Mouse (Mus musculus) liver, postnatal 0 days (tissue): ENCODE results near the gene Lipc. TPM values are rescaled to one million over a fixed set of nuclear protein-coding genes. Genes with fewer than 3 reads are reported as not detected.

ENCODE experiments used
- ATAC-seq: fragments of 200-750 bp; cut with Nextera tagmentation; 2 replicates; pipeline ENCODE4 v1.8.0; 2017; ENCODE audit warnings: mild to moderate bottlenecking, moderate library complexity
- DNase-seq: peaks from one replicate; pipeline ENCODE4 v3.0.0-alpha.2; 2016
- H3K27ac ChIP-seq: fragments of 300-500 bp; sonication (generic); 2 replicates; pipeline ENCODE4 v1.5.1; 2014; ENCODE audit warnings: antibody characterized with exemption, moderate library complexity, mild to moderate bottlenecking, low read depth
- H3K27me3 ChIP-seq: fragments of 300-500 bp; sonication (generic); 2 replicates; pipeline ENCODE4 v1.6.1; 2014; ENCODE audit warnings: low read length, control low read depth, mixed read lengths; ENCODE audit not compliant: insufficient read depth
- H3K36me3 ChIP-seq: fragments of 300-500 bp; sonication (generic); replicated peaks from 2 replicates; pipeline ENCODE4 v1.6.1; 2014; ENCODE audit warnings: mild to moderate bottlenecking, control low read depth, low read length, moderate library complexity, mixed read lengths; ENCODE audit not compliant: insufficient read depth
- H3K4me1 ChIP-seq: fragments of 300-500 bp; sonication (generic); 2 replicates; pipeline ENCODE4 v1.6.1; 2014; ENCODE audit warnings: antibody characterized with exemption, mild to moderate bottlenecking, control low read depth; ENCODE audit not compliant: insufficient read depth
- H3K4me2 ChIP-seq: fragments of 300-500 bp; sonication (generic); 2 replicates; pipeline ENCODE4 v1.6.1; 2014; ENCODE audit warnings: low read depth, mild to moderate bottlenecking, low read length, moderate library complexity, mixed read lengths
- H3K4me3 ChIP-seq: fragments of 300-500 bp; sonication (generic); 2 replicates; pipeline ENCODE4 v1.5.1; 2014; ENCODE audit warnings: low read depth, low read length
- H3K9ac ChIP-seq: fragments of 300-500 bp; sonication (generic); replicated peaks from 2 replicates; pipeline ENCODE4 v1.6.1; 2014; ENCODE audit warnings: mild to moderate bottlenecking, moderate library complexity
- H3K9me3 ChIP-seq: fragments of 300-500 bp; sonication (generic); 2 replicates; pipeline ENCODE4 v1.6.1; 2016; ENCODE audit warnings: mild to moderate bottlenecking, control low read depth, low read length, mixed read lengths
- CTCF ChIP-seq: sonication (generic); IDR thresholded peaks from 2 replicates; pipeline ENCODE4 v1.5.1; 2016; ENCODE audit warnings: antibody characterized with exemption, low read depth
- EP300 ChIP-seq: IDR thresholded peaks from 2 replicates; pipeline ENCODE4 v1.6.1; 2016; ENCODE audit warnings: antibody characterized with exemption, low read depth, mild to moderate bottlenecking
- WGBS: fragments of 180-500 bp; shearing (Covaris S2); extraction: QIAGEN DNeasy Blood & Tissue Kit; methylation state at CpG from one replicate; pipeline ENCODE4 v1.1.7; 2014; ENCODE audit not compliant: insufficient replicate concordance; 5-methylcytosine and 5-hydroxymethylcytosine counted together
- polyA plus RNA-seq: library from polyadenylated mRNA; unstranded; fragments of >200 nt; fragmentation: Nextera tagmentation; extraction: Ambion mirVana; gene quantifications from 2 replicates; pipeline ENCODE4 v1.2.1, GENCODE M21; 2015

The Lipc gene
- polyA plus RNA-seq, 1 experiment from 2014 or later = 108 TPM

DNA sequence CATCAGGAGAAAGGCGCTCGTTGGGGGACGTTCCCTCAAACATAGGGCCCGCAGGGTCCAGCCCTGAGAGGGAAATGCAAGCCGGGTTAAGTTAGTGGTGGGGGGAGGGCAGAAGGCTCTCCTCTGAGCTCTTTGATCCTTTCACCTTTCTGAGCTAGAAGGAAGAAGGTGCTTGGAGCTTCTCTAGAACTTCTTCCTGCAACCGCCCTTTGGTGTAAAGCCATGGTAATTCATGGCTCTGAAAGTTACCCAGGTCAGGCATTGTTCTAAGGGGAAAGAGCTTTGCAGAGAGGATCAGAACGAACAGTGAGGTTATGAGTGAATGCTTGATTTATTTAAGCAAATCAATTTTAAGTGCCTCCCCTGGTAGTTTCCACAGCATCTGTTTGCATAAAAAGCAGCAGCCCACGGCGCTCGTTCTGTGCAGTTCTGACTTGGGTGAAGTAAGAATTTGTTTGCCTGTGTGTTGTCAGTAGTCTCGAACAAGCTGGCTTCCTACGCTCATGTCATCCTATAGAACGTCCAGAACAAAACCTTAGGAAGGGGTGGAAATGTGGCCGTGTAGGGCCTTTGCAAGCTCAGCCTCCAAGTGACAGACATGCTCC is 135.2 kb downstream of the Lipc start:
- Histone ChIP-seq H3K4me3 (no peak overlapping the region), H3K9ac (no peak overlapping the region), H3K36me3 (0 out of 2 replicates have a peak, but pooled peaks cover 3% of the 10 kb centered on the region), H3K4me1 (0 out of 2 replicates have a peak, but pooled peaks cover 5% of the 10 kb centered on the region), H3K27me3 (no peaks in the 10 kb centered on the region), H3K27ac (no peak overlapping the region), H3K9me3 (no peaks in the 10 kb centered on the region), H3K4me2 (no peak overlapping the region)
- ATAC-seq (no peak), DNase-seq (no peak)
- WGBS = 76% methylated on average over 14 of the region's 14 CpGs
- TF ChIP-seq EP300 (no peak), CTCF (no peak)

DNA sequence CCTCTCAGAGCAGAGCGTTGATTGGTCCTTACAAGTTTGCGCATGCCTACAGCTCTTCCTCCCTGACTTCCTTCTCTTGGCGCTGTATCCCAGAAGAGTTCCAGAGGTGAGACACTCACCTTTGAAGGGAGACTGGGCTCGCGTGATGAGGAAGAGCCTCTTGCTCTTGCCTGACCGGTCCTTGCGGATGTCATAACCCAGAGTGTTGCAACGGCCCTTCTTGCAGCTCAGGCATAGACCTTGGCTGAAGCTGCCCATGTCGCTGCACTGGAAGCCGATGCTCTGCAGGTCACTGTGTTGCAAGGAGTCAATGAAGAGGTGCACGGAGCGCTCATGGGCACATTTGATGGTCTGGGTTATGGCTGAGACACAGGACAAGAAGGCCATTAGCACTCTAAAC is 139.5 kb downstream of the Lipc start:
- peak; percentile 36 for ATAC-seq
- no peak overlapping the region for H3K4me2 ChIP-seq
- no peaks in the 10 kb centered on the region for H3K27me3 ChIP-seq
- H3K27ac ChIP-seq = no peak overlapping the region
- 81% methylated on average over 12 of the region's 12 CpGs for WGBS
- no peak overlapping the region for H3K4me3 ChIP-seq
- H3K4me1 ChIP-seq = 0 out of 2 replicates have a peak, but pooled peaks cover 5% of the 10 kb centered on the region
- peak; percentile 60 for DNase-seq
- TF ChIP-seq CTCF (no peak), EP300 (no peak)
- H3K9me3 ChIP-seq = no peaks in the 10 kb centered on the region
- H3K36me3 ChIP-seq = 0 out of 2 replicates have a peak, but pooled peaks cover 8% of the 10 kb centered on the region
- no peak overlapping the region for H3K9ac ChIP-seq

DNA sequence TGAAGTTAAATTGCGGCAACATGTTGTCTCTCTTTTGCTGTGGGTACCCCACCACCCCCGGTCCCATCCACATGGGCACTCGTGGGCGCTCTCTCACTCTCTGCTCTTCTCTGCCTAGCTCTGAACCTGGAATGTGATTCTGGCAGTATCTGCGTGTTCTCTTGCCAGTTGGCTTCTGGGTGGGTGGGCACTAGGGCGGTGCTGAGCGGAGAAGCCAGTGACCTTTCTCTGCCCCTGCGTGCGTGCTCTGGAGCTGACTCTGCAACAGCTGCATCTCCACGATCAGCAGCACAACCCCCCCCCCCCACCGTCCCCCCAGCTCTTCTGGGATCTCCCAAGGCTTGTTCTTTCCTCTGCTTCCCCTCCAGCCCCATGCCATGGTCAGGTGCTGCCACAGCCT is 144.3 kb downstream of the Lipc start:
- TF ChIP-seq EP300 = no peak
- no peak for TF ChIP-seq CTCF
- Histone ChIP-seq H3K9me3 (no peaks in the 10 kb centered on the region), H3K27me3 (no peaks in the 10 kb centered on the region), H3K9ac (no peak overlapping the region), H3K27ac (no peak overlapping the region), H3K4me2 (no peak overlapping the region), H3K36me3 (peaks cover 11% of the 10 kb centered on the region; the same call in 1 of the 2 replicates), H3K4me1 (no peaks in the 10 kb centered on the region), H3K4me3 (no peak overlapping the region)
- ATAC-seq = no peak
- DNase-seq = no peak
- WGBS = 70% methylated on average over 11 of the region's 11 CpGs

DNA sequence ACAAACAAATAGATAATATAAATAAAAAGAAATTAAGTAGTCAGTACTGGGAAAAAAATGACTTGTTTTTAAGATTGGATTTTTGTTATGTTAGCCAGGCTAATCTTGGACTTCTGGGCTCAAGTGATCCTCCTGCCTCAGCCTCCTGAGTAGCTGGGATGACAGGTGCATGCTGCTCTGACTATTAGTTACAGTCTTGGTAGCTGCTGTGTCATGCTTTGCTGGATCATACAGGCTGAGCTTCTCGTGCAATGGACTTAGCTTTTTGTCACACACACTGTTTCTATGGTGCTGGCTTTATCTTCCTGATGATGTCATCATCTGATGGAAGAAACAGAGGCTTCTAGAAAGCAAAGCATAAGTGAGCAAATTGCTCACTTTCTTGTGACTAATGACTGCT is 146.0 kb downstream of the Lipc start:
- 46% methylated on average over 1 of the region's 1 CpGs for WGBS
- H3K4me3 ChIP-seq = no peak overlapping the region
- no peaks in the 10 kb centered on the region for H3K4me1 ChIP-seq
- H3K4me2 ChIP-seq = no peak overlapping the region
- DNase-seq (no peak), ATAC-seq (no peak)
- TF ChIP-seq CTCF (no peak), EP300 (no peak)
- peaks cover 9% of the 10 kb centered on the region; the same call in 1 of the 2 replicates for H3K36me3 ChIP-seq
- no peak overlapping the region for H3K27ac ChIP-seq
- H3K9ac ChIP-seq = no peak overlapping the region
- H3K27me3 ChIP-seq = no peaks in the 10 kb centered on the region
- H3K9me3 ChIP-seq = no peaks in the 10 kb centered on the region

DNA sequence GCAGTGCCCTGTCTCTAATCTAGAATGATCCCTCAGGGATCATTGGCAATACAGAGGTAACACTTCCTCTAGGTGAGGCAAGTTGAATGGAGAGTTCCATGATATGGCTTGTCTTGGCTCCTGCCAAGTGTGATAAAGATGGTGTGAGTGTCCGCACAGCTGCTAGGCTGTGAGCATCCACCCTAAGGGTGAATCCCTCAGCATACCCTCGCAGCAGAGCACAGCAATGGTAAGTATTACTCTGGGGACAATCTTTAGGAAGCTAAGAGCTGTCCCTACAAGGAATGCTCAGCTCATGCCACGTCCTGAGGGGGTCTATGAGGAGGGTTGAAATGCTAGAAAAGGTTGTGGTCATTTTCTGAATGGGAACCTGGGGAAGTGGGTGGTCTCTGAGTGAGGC is 149.2 kb downstream of the Lipc start:
- Histone ChIP-seq H3K27me3 (no peaks in the 10 kb centered on the region), H3K27ac (no peak overlapping the region), H3K4me1 (no peaks in the 10 kb centered on the region), H3K4me2 (no peak overlapping the region), H3K9me3 (no peaks in the 10 kb centered on the region), H3K4me3 (no peak overlapping the region), H3K36me3 (peaks cover 4% of the 10 kb centered on the region; the same call in 1 of the 2 replicates), H3K9ac (no peak overlapping the region)
- no peak for DNase-seq
- TF ChIP-seq CTCF (no peak), EP300 (no peak)
- no peak for ATAC-seq
- WGBS = 76% methylated on average over 3 of the region's 3 CpGs

DNA sequence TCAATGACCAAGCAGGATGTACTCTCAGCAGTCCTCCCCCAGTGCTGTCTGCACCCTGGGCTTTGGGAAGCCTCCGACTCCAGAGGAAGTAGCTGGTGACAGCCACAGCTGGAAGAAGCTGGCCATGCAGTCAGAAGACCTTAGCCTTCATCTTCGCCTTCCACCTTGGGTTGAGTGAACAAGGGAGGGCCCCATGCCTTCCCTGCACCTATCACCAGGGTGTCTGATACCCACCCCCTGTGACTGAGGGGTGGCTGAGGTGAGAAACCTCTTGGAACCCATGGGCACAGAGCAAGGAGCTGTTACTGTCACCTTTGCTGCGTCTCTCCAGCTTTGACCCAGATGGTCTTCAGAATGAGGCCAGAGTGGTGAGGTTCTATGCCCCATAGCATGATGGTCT is 150.3 kb downstream of the Lipc start:
- no peak for TF ChIP-seq EP300
- no peak for TF ChIP-seq CTCF
- Histone ChIP-seq H3K27me3 (no peaks in the 10 kb centered on the region), H3K4me3 (no peak overlapping the region), H3K9ac (no peak overlapping the region), H3K9me3 (no peaks in the 10 kb centered on the region), H3K36me3 (peaks cover 4% of the 10 kb centered on the region; the same call in 1 of the 2 replicates), H3K4me1 (no peaks in the 10 kb centered on the region), H3K4me2 (no peak overlapping the region), H3K27ac (no peak overlapping the region)
- no peak for DNase-seq
- no peak for ATAC-seq
- 75% methylated on average over 3 of the region's 3 CpGs for WGBS
